Mouse (Mus musculus) adrenal gland, postnatal 4 days (tissue): ENCODE measurements around the gene Neil3. TPM values are rescaled to one million over a fixed set of nuclear protein-coding genes. Genes with fewer than 3 reads are reported as not detected.

ENCODE experiments used
- DNase-seq, 2 experiments: peaks; one replicate each; pipeline ENCODE4 v3.0.0; 2021 to 2022; ENCODE audit warnings: low spot score in 2 of 2, mixed read lengths in 2 of 2
- long read RNA-seq, 2 experiments: library from polyadenylated mRNA; stranded (forward); transcript quantifications; one replicate each; pipeline ENCODE4 v2.0.0; 2021
- total RNA-seq, 2 experiments: library from RNA; stranded (reverse); gene quantifications; 2 replicates each; pipeline ENCODE4 v1.2.3; 2021

Neil3 gene
- 10 to 100 TPM; 15.8 to 16.7 TPM for total RNA-seq
- long read RNA-seq, experiment 1, partial matches to known transcripts = 2 of 2 reads
- long read RNA-seq, experiment 1, other reads (novel, unspliced or antisense) = 0 of 2 reads
- long read RNA-seq, experiment 2, transcript Neil3-201 (10 exons, 2,253 nt) = major isoform, 8 of 10 reads
- long read RNA-seq, experiment 2, partial matches to known transcripts = 2 of 10 reads
- long read RNA-seq, experiment 2, other reads (novel, unspliced or antisense) = 0 of 10 reads

DNA sequence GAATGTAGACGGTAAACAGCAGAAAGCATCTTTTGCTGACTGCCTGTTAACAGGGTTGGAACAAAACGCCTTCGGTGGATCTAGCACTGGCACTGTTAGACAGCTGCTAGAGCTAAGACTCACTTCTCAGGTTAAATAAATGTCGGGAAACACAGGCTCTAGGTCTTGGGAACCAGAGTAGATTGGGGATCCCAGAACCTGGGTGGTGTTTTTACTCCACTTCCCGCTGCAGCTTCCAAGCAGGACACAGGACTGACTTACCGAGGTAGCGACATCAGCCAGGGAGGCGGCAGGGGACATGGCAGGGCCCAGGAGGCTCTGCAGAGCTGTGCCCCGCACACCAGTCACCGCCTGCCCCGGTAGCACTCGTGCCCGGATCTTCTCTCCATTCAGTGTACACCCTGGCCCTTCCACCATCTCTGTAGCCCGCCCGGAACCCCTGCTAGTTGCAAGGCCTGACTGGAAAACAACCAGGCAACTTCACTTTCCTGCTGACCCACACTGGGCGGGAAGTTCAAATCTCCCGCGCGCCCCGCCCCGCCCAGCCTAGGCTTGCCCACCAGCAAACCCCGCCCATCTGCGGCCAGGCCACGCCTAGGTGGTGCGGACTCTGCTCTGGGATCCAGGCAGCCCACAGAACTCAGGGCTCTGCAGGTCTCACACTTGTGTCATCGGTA lies at the start of gene Neil3:
Neil3 (minus strand) TSS at position 571 of the 677 bp plus-strand sequence.
- DNase-seq = peak; percentile 63 to 74

DNA sequence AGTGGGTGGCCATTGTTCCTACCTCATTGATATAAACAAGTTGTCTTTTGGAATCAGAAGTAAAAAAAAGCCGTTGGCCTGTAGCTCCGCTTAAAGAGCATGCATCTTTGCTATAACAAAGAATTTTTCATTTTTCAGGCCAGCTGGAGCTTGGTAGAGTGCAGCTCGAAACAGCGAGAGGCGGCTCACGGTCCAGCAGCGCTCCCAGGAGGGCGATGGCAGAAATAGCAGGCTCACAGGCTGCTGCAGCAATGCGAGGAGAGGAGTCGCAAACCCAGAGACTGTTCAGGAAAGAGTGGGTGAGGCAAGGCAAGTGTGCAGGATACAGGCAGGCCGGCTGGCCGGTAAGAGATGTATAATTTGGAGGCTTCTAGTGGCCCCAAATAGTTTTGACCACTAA lies 42.0 kb upstream of the Neil3 start:
- DNase-seq = peak in 1 of 2 experiments; percentile 4

DNA sequence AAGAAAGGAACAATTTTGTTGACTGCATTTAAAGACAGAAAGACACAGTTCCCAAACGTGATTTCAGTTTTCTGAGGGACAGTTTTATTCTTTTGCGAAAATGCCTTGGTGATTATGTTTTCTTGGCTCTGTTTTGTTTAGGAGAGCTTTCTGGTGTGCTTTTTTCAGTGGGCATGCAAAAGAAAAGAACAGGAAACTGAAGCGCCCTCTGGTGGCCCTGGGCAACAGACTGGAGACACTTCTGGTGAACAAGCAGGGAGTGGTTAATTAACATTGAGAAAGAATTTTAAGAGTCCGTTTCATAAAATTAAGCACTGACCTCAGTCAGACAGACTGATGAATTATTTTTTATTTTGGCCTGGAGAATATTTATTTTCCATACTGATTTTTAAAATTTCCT lies 25.1 kb upstream of the Neil3 start:
- DNase-seq = peak; percentile 16 to 29

DNA sequence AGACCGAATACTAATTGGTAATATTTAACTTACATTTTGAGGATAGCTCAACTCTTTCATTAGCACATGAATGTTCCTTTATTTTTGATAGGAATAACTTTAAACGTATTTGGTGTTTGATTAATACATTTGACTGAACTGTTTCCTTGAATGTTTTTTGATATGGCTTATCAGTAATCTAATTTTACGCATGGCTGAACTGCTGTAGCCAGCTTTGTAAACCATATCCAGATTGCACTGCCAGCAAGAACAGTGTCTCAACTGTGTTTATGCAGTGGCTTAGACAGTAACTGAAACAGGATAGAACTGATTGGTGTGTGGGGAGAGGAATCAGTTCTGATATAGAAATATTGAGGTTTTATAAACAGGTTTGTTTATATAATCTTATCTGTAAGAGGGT lies 22.6 kb upstream of the Neil3 start:
- no peak for DNase-seq

DNA sequence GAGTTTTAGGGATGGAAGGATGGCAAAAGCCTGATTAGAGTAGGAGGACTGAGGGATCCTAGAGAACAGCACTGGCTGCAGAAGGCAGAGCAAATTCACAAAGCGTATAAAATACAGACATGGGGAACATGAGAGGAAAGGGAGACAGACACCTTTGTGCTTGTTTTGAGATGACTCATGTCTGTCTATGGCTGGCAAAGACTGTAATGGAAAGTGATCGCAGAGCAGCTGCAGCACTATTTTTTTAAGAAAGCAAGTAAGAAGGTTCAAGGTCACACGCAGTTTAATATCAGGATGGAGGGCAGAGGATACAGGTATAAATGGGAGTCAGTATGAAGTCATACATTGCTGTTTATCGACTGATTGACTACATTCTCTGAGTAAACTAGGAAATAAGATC lies 8.2 kb downstream of the Neil3 start:
- DNase-seq = no peak

DNA sequence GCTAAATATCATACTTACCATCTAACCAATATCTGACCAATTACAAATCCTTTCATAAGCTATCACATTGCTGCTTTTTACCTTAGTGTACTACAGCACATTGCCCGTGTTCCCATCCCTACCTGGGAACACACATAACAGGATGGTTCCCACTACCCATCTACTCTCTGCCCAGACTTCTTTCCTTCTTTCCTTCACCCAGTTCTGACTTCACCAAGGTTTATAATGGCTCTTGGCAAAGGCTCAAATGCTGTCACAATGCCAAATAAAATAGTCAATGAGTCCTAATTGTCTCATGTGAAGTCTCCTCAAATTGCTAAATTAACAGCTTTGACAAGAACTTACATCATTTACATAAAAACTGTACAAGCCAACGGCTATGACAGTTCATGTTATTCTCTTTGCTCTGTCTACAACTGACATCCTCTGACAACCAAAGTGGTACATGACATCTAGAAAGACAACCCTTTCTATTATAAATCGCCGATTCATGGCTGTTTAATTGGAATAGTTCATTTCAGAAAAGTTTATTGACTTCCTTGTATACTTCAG lies 9.9 kb downstream of the Neil3 start:
- DNase-seq = no peak

DNA sequence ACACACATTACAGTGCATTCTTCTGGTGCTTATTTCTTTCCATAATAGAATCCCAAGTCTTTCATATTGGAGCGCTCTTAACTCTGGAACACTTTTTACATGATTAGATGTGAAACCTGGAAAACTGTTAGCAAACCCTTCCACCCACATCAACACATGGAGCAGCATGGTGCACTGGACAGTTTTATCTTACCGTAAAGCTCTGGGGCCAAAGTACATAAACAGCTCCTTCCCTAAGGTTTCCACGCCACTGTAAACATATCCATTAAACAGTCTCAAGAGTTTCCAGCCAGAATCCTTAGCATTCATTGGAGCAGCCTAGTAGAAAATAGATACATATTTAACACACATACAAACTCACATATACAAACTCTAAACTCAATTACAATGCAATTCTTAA lies 15.4 kb downstream of the Neil3 start:
- DNase-seq = no peak

DNA sequence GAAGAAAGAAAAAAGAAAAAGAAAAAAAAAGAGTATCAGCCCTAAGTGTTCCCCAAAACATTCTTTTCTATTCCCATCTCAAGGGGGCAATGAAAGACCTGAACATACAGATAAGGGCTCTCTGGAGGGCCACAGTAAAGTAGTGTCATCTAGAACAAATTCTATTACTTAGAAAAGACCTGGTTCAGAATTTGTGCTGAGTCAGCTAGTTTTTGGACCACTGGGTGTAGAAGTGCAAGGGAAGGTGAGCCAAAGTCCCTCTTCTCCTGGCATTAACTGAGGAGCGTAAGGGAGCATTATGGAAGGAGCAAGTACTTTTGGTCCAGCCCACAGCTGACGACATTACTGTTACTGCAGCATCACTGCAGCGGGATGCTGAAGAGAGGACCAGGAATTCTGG lies 19.7 kb downstream of the Neil3 start:
- no peak for DNase-seq

DNA sequence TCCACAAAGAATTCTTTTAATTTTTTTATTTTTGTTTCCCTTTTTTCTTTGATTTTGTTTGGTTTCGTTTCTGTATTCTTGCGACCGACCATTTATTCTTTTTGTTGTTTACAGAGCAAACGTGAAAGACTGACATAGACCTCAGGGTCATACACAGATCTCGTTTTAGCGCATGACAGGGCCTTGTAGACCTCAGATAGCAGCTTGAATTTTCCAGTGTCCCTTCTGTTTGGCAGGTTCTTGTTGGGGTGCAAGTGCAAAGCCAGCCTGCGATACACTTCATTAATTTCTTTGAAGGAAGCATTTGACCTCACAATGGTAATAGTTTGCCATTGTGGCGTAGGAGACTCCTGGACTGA lies 24.6 kb downstream of the Neil3 start:
- DNase-seq = no peak

DNA sequence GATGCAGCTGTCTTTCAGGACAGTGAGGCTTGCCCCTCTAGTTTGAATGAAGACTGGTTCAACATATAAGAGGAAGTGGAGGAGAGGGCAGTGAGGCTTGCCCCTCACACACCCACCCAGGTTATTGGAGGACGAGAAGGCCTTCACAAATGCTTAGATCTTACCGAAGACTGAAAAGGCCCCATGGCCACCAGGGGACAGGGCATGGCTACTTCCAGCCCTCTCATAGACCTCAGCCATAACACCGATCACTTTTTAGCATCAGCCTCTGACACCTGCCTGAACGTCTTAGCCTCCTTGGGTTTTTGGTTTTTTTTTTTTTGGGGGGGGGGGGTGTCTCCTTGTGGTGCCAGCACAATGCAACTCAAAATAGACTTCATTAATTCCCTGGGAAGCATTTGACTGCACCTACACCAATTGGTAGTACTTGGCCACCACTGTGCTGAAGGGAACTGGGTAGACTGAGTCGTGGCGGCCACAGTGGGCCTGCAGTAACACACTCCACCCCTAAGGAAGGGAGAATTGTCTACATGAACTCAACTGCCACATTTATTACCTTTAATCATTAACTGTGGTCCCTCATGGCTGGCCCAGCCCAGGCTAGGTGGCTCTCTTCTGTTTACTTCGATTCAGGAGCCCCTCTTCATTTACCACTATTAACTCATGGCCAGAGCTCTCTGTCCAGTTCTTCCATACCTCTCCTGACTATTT lies 25.1 kb downstream of the Neil3 start:
- DNase-seq = no peak

DNA sequence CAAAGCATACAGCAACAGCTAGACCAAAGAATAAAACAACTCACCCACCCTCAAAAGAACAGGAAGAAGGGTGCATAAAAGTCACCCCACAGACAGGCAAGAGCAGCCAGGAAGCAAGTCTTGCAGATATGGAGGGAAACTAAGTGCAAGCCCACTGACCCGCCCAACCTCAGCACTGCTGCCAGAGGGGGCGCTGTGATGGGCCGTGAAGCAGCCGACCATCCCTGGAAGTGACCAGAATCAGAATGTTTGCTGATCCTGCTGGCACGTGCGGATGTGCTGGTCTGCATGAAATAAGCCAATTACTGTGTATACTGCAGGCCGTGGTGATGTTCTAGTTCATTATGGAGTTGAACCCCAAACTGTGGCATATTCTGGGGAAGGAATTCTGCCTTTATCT lies 26.6 kb downstream of the Neil3 start:
- no peak for DNase-seq

DNA sequence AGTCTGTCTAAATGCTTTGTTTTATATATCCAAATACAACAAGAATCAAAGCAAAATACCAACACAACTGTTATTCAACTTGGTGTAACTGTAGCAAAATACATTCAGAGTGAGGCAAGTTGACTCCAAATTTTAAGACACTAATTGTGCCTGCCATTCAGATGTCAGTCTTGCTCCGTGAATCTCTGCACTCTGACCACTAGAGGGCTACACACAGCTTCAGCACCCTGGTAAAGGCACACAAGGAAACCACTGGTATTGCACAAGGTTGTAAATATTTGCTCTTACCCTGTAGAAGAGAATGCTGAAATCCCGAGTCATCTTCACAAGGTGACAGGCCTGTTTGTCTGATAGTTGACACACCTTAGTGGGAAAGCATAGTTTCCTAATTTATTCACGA lies 31.8 kb downstream of the Neil3 start:
- DNase-seq = no peak

DNA sequence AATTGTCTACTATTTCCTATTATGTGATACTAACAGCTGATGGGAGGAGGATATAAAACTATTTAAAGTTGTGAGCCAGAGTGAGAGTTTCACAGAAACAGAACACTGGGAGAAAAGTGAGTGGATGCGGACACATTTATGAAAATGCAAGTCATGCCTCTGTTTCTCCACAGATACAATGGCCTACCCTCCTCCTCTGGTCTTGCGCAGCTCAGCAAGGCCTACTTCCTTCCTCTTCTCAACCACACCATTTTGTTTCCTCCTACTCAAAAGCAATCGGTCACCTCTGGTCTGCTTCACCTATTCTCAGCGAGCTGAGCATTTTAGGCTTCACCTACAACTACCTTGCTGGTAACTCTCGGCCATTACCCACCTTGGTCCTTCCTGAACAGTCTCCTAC lies 34.0 kb downstream of the Neil3 start:
- no peak for DNase-seq

DNA sequence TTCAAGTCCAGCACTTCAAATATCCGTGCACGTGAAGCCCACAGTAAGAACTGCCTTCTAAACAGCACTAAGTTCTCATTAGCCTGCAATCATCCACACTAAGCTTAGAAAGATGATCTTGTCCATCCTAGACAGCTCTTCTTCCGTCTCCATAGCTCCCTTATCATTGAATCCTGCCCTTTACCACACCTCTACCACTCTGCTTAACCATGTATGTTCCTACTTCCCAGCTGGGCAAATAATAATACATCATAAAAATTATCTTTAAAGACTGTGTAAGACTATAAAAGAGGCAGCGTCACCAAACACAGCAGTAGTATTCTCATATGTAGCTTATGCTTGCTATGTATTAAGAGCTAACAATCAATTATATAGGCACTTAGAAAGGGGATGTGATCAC lies 35.2 kb downstream of the Neil3 start:
- no peak for DNase-seq

DNA sequence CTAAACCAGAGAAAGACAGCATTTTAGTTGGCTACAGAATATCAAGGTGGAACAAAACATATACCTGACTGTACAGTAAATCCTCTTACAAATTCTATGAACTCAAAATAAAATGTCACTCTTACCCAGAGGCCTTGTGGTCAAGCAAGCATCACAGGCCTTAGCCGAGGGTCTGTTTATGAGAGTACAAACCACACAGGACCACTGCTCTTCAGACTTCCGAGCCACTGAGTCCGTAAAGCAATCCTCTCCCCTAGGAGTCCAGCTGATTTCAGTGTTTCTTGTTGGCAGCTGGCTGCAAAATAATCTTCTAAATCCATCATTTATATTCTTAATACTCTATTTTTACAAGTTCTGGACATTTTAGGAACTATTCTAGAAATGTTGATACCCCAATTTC lies 38.0 kb downstream of the Neil3 start:
- DNase-seq = no peak

DNA sequence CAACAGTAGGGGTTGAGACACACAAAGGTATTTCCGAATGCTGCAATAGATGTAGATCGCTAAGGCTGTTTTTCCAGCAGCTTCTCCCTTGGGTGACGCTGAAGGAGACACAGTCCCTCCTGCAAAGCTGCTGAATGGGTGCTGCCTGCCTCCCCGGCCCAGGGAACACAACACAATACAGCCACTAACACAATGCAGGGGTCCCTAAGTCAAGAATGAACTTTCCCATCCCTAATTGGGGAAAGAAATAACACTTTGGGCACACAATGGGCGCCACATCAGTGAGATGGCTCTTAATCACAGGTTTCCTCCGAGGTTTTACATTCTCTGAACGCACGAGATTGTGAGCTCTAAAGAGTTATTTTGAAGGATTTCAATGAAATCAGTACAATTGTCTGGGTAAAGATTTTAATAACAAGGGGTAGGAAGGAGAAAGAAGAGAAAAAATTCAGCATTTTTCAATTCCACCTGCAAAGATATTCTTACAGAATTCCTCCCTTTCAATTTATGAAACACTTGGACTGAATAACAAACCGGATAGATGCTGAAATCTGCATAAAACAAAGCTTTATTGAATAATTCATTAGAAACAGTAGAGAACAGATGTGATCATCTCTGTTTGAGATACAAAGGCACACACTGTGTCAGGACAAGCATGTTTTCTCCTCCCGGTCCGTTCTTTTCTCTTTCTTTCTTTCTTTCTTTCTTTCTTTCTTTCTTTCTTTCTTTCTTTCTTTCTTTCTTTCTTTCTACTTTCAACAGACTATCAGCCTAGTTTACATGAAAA lies 38.6 kb downstream of the Neil3 start:
- no peak for DNase-seq

DNA sequence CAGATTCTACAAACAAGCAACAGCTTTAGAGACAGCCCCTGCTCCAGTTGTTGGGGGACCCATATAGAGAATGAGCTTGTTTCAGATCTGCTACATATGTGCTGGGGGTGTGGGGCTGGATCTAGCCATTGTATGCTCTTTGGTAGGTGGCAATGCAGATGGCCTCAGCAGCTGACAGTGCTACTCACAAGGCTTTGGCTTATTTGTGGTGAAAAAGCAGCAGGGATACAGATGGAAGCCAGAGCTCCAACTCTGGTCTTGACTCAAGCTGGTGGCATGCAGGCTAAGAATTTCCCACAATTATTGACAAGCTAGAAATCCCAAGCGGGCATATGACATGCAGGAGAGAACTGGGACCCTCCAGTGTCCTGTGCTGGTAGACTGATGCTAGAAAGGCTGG lies 40.8 kb downstream of the Neil3 start:
- no peak for DNase-seq

DNA sequence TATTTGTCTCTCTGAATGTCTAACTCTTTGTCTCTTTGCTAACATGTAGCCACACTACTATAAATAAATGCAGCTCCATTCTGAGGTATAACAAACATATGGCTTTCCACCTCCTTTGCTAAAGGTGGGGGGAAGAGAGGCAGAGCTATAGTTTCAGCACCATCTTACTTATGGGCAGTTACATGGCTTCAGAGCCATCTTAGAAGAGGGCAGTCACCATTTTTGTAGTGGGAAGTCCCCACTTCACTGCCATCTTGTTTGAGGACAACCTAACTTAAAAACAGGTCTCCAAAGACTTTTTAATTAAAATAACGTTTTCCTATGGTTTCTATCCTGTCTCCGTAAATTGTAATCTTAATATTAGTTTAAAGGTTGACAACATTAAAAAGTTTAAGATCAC lies 47.1 kb downstream of the Neil3 start:
- no peak for DNase-seq

DNA sequence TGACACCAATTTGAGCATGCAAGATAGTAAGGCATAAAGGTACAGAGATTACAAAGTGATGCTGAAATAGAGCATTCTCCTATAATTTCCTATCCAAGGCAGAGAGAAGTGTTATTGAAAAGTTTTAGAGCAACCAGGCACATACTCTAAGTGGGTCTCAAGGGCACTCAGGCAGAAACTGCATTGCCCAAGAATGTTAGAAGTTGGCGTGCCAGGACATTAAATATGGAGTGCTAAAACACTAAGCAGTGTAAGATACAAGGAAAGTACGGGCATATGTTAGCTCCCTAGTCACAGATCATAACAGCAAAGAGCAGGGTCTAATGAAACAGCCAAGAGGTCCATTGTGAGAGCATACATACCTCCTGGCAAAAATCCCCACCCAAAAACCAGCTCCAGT lies 65.3 kb downstream of the Neil3 start:
- no peak for DNase-seq

DNA sequence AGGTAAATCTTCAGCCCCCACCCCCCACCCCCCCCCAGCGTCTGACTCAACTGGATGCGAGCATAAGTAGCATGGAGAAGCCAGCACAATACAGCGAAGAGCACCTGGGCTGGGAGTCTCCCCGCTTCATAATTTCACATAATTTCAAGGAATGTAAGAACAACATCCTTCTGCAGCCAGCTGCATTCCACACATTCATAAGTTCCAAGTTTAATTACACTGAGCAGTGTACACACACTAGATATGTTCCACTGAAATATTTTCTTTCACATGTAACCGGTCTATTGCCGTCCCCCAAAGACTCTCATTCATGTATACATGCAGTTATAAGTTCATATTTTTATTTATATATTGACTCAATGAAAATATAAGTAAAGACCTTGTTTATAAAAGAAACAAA lies 72.6 kb downstream of the Neil3 start:
- DNase-seq = no peak

DNA sequence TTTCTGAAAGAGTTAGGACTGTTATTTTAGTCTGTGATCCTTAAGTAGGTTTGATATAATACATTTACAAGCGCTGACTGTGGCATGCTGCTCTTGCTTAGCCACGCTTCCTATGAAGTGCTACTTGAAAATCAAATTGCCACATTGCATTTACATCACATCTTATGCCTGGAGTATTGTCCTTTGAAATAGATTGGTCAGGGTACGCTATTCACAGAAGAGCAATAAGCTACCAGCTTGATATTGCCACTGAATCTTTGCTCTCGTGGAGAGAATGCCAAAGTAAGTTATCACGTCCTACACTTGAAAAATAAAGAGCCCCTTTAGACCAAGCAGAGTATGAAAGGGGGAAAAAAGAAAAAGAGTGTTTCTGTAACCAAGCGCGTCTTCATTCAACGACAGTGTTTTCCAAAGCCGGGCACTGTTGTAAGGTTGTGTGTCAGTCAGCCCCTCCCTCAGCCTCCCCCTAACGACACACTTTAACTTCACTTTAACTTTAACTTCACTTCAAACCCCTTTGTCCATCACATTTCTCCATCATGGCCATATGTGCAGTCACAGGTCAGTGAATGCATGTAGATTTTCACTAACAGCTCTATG lies 76.3 kb downstream of the Neil3 start:
- no peak for DNase-seq
